Mouse (Mus musculus) ES-E14 (cell line): ENCODE results near the gene B4galt2.

Experiments used
- HCFC1 ChIP-seq: IDR thresholded peaks from 2 replicates; pipeline ENCODE4 v1.6.1; 2012; ENCODE audit warnings: low read length, inconsistent platforms, borderline replicate concordance; ENCODE audit not compliant: insufficient read depth
- ZC3H11A ChIP-seq: IDR thresholded peaks from 2 replicates; pipeline ENCODE4 v1.6.1; 2012; ENCODE audit warnings: low read depth, mild to moderate bottlenecking, inconsistent platforms, low read length, borderline replicate concordance

DNA sequence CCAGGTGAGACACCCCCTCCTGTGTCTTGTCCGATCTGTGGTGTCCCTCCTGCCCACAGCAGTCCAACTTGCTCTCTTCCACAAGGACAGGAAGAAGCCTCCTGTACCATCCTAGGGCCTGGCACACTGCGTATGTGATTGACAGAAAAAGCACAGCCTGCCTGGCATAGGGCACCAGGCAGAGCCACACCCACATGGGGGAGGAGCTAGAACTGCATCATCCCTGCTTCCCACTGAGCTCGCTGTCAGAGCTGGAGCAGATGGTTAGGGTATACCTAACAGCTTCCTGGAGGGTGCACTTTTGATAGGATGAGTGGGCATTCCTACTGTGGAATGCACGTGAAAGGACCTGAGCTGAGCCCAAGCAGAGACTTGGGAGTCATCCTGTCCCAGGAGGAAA is 20.5 kb downstream of the B4galt2 start:
- TF ChIP-seq HCFC1 (no peak), ZC3H11A (no peak)
